Mouse (Mus musculus): ENCODE results near the gene Slc25a47.

- TF ChIP-seq POLR2A (IDR thresholded peaks at IDR 0.05; ENCODE audit: extremely low read depth, insufficient read depth, low read length) (no peak), CTCF (IDR thresholded peaks at IDR 0.05; ENCODE audit: extremely low read depth, insufficient read depth, low read length) (no peak)
Measured at GRCm38 (mm10) chr12:108787329-108787728, 48.5 kb upstream of the Slc25a47 start.
